Comparison of ENCODE assay signal across 13 mouse cellular contexts in the genomic region with DNA sequence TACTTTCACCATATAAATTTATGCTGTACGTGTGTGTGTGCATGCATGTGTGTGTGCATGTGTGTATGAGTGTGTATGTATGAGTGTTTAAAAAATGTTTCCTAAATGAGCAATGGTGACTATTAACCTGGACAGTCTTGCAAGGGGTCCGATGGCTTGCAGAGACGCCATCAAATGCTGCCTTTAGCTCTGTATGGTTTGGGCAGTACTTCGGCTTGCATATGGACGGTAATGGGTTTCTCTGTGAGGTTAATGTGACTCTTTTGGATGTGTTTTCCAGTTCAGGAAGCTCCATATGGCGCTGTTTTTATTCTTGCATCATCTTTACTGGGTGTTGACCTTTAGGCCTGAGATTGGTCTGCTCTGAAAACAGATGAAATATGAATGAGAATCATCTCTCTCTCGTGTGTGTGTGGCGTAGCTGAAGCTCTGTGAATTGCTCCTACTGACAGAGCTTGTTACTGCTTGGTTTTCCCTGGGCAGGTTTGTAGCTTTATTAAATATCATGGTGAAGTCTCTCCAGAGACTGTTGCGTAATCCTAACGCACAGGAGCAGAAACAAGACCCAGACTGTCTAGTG.
DNase-seq lines count a peak whose midpoint lies in the region; ATAC-seq and TF ChIP-seq lines count a peak whose summit lies in the region.
"Had no signal": no experiment of that assay in that cellular context is flagged by ENCODE, and none has a peak within 500 bp of the region (broad histone marks: within the 10 kb centered on the region; RNA-seq: fewer than 3 reads in every experiment).

No protein-coding gene starts in this region.

- peak; percentile 37 for ATAC-seq in forebrain, embryonic 13.5 days
- peak; percentile 70 for ATAC-seq in midbrain, embryonic 13.5 days
- ATAC-seq in monocyte, adult 5-6 weeks (replicated peaks; ENCODE audit: insufficient number of reproducible peaks, low FRiP score, low TSS enrichment, poor library complexity, severe bottlenecking), result no peak
- ATAC-seq in liver, embryonic 11.5 days (replicated peaks; ENCODE audit: low FRiP score), result no peak
- ATAC-seq: lung, postnatal 0 days had no signal

- DNase-seq in brain, adult 2 months (ENCODE audit: low read depth, low spot score), result peak; percentile 90
- peak; percentile 50 to 60 for DNase-seq in cerebellum, adult 18-20 months
- DNase-seq in heart, postnatal 36 days, result no peak
- DNase-seq in liver, embryonic 11.5 days (ENCODE audit: low spot score), result no peak
- no peak for DNase-seq in gastrocnemius, adult 2 months
- DNase-seq: kidney, postnatal 25 days; right cerebral cortex, postnatal 4 days; thymus, adult 18-20 months had no signal

- H3K4me2 ChIP-seq in forebrain, embryonic 13.5 days, result no peak overlapping the region
- H3K4me2 ChIP-seq in midbrain, embryonic 13.5 days (replicated peaks), result peak overlapping the region; percentile 2; the same call in 1 of the 2 replicates
- H3K4me2 ChIP-seq in liver, embryonic 11.5 days, result no peak overlapping the region
- H3K4me2 ChIP-seq: limb, embryonic 12.5 days had no signal

- H3K9me3 ChIP-seq in forebrain, embryonic 13.5 days (replicated peaks), result no peaks in the 10 kb centered on the region
- no peaks in the 10 kb centered on the region for H3K9me3 ChIP-seq in midbrain, embryonic 13.5 days
- no peaks in the 10 kb centered on the region for H3K9me3 ChIP-seq in liver, embryonic 11.5 days (ENCODE audit: control insufficient read depth, low read length)
- H3K9me3 ChIP-seq: limb, embryonic 12.5 days had no signal

- intact Hi-C loops in heart, postnatal 36 days (cut with DNase I), result no loop called here
- intact Hi-C loops in gastrocnemius, adult 2 months (cut with DNase I), result no loop called here

- H3K9ac ChIP-seq in forebrain, embryonic 13.5 days, result no peak overlapping the region
- H3K9ac ChIP-seq in midbrain, embryonic 13.5 days (replicated peaks), result no peak overlapping the region
- no peak overlapping the region for H3K9ac ChIP-seq in liver, embryonic 11.5 days (ENCODE audit: low read depth, low read length)
- H3K9ac ChIP-seq: limb, embryonic 12.5 days had no signal

- WGBS in forebrain, embryonic 13.5 days, result 73% methylated on average over 10 of the region's 10 CpGs
- 60% methylated on average over 10 of the region's 10 CpGs for WGBS in midbrain, embryonic 13.5 days
- WGBS in liver, embryonic 11.5 days, result 82% methylated on average over 10 of the region's 10 CpGs

- H3K27me3 ChIP-seq in forebrain, embryonic 13.5 days, result no peaks in the 10 kb centered on the region
- H3K27me3 ChIP-seq in midbrain, embryonic 13.5 days, result no peaks in the 10 kb centered on the region
- H3K27me3 ChIP-seq in liver, embryonic 11.5 days (replicated peaks; ENCODE audit: control insufficient read depth, insufficient read depth, low read length), result no peaks in the 10 kb centered on the region
- H3K27me3 ChIP-seq: limb, embryonic 12.5 days had no signal

- H3K4me3 ChIP-seq in forebrain, embryonic 13.5 days, result no peak overlapping the region
- H3K4me3 ChIP-seq in midbrain, embryonic 13.5 days (replicated peaks), result no peak overlapping the region
- no peak overlapping the region for H3K4me3 ChIP-seq in liver, embryonic 11.5 days (ENCODE audit: low read depth, low read length)
- H3K4me3 ChIP-seq in gastrocnemius, adult 2 months, result no peak overlapping the region
- H3K4me3 ChIP-seq: limb, embryonic 12.5 days had no signal

- no peak for TF ChIP-seq CTCF in gastrocnemius, adult 2 months (IDR thresholded peaks at IDR 0.05)

- peaks cover 20% of the 10 kb centered on the region for H3K4me1 ChIP-seq in forebrain, embryonic 13.5 days
- peaks cover 27% of the 10 kb centered on the region for H3K4me1 ChIP-seq in midbrain, embryonic 13.5 days (replicated peaks)
- H3K4me1 ChIP-seq in liver, embryonic 11.5 days (replicated peaks; ENCODE audit: control insufficient read depth, insufficient read depth, low read length), result no peaks in the 10 kb centered on the region
- H3K4me1 ChIP-seq: limb, embryonic 12.5 days had no signal

- peak overlapping the region; percentile 1; the same call in 1 of the 2 replicates for H3K27ac ChIP-seq in forebrain, embryonic 13.5 days
- H3K27ac ChIP-seq in midbrain, embryonic 13.5 days, result peak overlapping the region; percentile 84
- H3K27ac ChIP-seq in liver, embryonic 11.5 days (ENCODE audit: low read depth, low read length), result no peak overlapping the region
- H3K27ac ChIP-seq in gastrocnemius, adult 2 months, result no peak overlapping the region
- H3K27ac ChIP-seq: limb, embryonic 12.5 days had no signal

- no peaks in the 10 kb centered on the region for H3K36me3 ChIP-seq in forebrain, embryonic 13.5 days (ENCODE audit: poor library complexity, severe bottlenecking)
- H3K36me3 ChIP-seq in midbrain, embryonic 13.5 days, result no peaks in the 10 kb centered on the region
- no peaks in the 10 kb centered on the region for H3K36me3 ChIP-seq in liver, embryonic 11.5 days (ENCODE audit: control insufficient read depth, insufficient read depth, low read length)
- H3K36me3 ChIP-seq: limb, embryonic 12.5 days had no signal

Comparison
In these comparisons a context has a peak if more than half of its experiments do, and no peak if none do; other contexts are left out.
1. DNase-seq: peak in brain, adult 2 months (single experiment) and cerebellum, adult 18-20 months (2 of 2); none in heart, postnatal 36 days (0 of 2), liver, embryonic 11.5 days (single experiment) and gastrocnemius, adult 2 months (single experiment).
2. ATAC-seq: peak in forebrain, embryonic 13.5 days (single experiment) and midbrain, embryonic 13.5 days (single experiment); none in monocyte, adult 5-6 weeks (single experiment) and liver, embryonic 11.5 days (single experiment).
3. H3K27ac ChIP-seq: peak in forebrain, embryonic 13.5 days (single experiment) and midbrain, embryonic 13.5 days (single experiment); none in liver, embryonic 11.5 days (single experiment) and gastrocnemius, adult 2 months (single experiment).